Mouse (Mus musculus): ENCODE measurements around the gene Runx1. TPM values are rescaled to one million over a fixed set of nuclear protein-coding genes. Genes with fewer than 3 reads are reported as not detected.

Gene Runx1
- polyA plus RNA-seq, 1 experiment from 2014 or later: 4.2 TPM

- Histone ChIP-seq H3K4me2 (ENCODE audit: low read depth, low read length) (no peak overlapping the region), H3K27ac (replicated peaks; ENCODE audit: low read depth, low read length) (no peak overlapping the region), H3K9ac (replicated peaks; ENCODE audit: low read length) (no peak overlapping the region), H3K4me3 (ENCODE audit: low read depth, low read length) (no peak overlapping the region), H3K4me1 (ENCODE audit: control insufficient read depth, insufficient read depth, low read length) (peaks cover 5% of the 10 kb centered on the region; the same call in 1 of the 2 replicates), H3K27me3 (ENCODE audit: control insufficient read depth, insufficient read depth, low read length) (no peaks in the 10 kb centered on the region), H3K36me3 (replicated peaks; ENCODE audit: control insufficient read depth, insufficient read depth, low read depth, low read length) (no peaks in the 10 kb centered on the region), H3K9me3 (replicated peaks; ENCODE audit: control insufficient read depth, low read length) (no peaks in the 10 kb centered on the region)
- DNase-seq (ENCODE audit: low spot score) (no peak), ATAC-seq (replicated peaks; ENCODE audit: insufficient number of reproducible peaks, low FRiP score, low TSS enrichment, low read depth) (no peak)
- 26% methylated on average over 6 of the region's 6 CpGs for WGBS
Measured at GRCm38 (mm10) chr16:92631637-92632036, 194.3 kb downstream of the Runx1 start.

GRCm38 (mm10) chr16:92630950-92631349, 195.0 kb downstream of the Runx1 start:
- Histone ChIP-seq H3K9me3 (replicated peaks; ENCODE audit: control insufficient read depth, low read length) (no peaks in the 10 kb centered on the region), H3K27me3 (ENCODE audit: control insufficient read depth, insufficient read depth, low read length) (no peaks in the 10 kb centered on the region), H3K4me1 (ENCODE audit: control insufficient read depth, insufficient read depth, low read length) (peaks cover 5% of the 10 kb centered on the region; the same call in 1 of the 2 replicates), H3K4me2 (ENCODE audit: low read depth, low read length) (no peak overlapping the region), H3K36me3 (replicated peaks; ENCODE audit: control insufficient read depth, insufficient read depth, low read depth, low read length) (no peaks in the 10 kb centered on the region), H3K4me3 (ENCODE audit: low read depth, low read length) (no peak overlapping the region), H3K9ac (replicated peaks; ENCODE audit: low read length) (no peak overlapping the region), H3K27ac (replicated peaks; ENCODE audit: low read depth, low read length) (no peak overlapping the region)
- no peak for ATAC-seq (replicated peaks; ENCODE audit: insufficient number of reproducible peaks, low FRiP score, low TSS enrichment, low read depth)
- 53% methylated on average over 5 of the region's 5 CpGs for WGBS
- no peak for DNase-seq (ENCODE audit: low spot score)

GRCm38 (mm10) chr16:92629829-92630228, 196.1 kb downstream of the Runx1 start:
- no peaks in the 10 kb centered on the region for H3K36me3 ChIP-seq (replicated peaks; ENCODE audit: control insufficient read depth, insufficient read depth, low read depth, low read length)
- no peaks in the 10 kb centered on the region for H3K27me3 ChIP-seq (ENCODE audit: control insufficient read depth, insufficient read depth, low read length)
- 95% methylated on average over 7 of the region's 7 CpGs for WGBS
- no peaks in the 10 kb centered on the region for H3K9me3 ChIP-seq (replicated peaks; ENCODE audit: control insufficient read depth, low read length)
- H3K9ac ChIP-seq (replicated peaks; ENCODE audit: low read length): no peak overlapping the region
- H3K4me1 ChIP-seq (ENCODE audit: control insufficient read depth, insufficient read depth, low read length): peaks cover 5% of the 10 kb centered on the region; the same call in 1 of the 2 replicates
- no peak overlapping the region for H3K4me3 ChIP-seq (ENCODE audit: low read depth, low read length)
- ATAC-seq (replicated peaks; ENCODE audit: insufficient number of reproducible peaks, low FRiP score, low TSS enrichment, low read depth) (no peak), DNase-seq (ENCODE audit: low spot score) (no peak)
- H3K27ac ChIP-seq (replicated peaks; ENCODE audit: low read depth, low read length): no peak overlapping the region
- H3K4me2 ChIP-seq (ENCODE audit: low read depth, low read length): no peak overlapping the region

- Histone ChIP-seq H3K4me2 (ENCODE audit: low read depth, low read length) (no peak overlapping the region), H3K9me3 (replicated peaks; ENCODE audit: control insufficient read depth, low read length) (no peaks in the 10 kb centered on the region), H3K4me1 (ENCODE audit: control insufficient read depth, insufficient read depth, low read length) (peaks cover 3% of the 10 kb centered on the region; the same call in 1 of the 2 replicates), H3K36me3 (replicated peaks; ENCODE audit: control insufficient read depth, insufficient read depth, low read depth, low read length) (no peaks in the 10 kb centered on the region), H3K27me3 (ENCODE audit: control insufficient read depth, insufficient read depth, low read length) (no peaks in the 10 kb centered on the region), H3K9ac (replicated peaks; ENCODE audit: low read length) (no peak overlapping the region), H3K27ac (replicated peaks; ENCODE audit: low read depth, low read length) (no peak overlapping the region), H3K4me3 (ENCODE audit: low read depth, low read length) (no peak overlapping the region)
- DNase-seq (ENCODE audit: low spot score): peak; percentile 79
- WGBS: 7% methylated on average over 6 of the region's 6 CpGs
- ATAC-seq (replicated peaks; ENCODE audit: insufficient number of reproducible peaks, low FRiP score, low TSS enrichment, low read depth): no peak
Measured at GRCm38 (mm10) chr16:92627262-92627661, 198.7 kb downstream of the Runx1 start.

GRCm38 (mm10) chr16:92623953-92624352, 202.0 kb downstream of the Runx1 start:
- DNase-seq (ENCODE audit: low spot score) (no peak), ATAC-seq (replicated peaks; ENCODE audit: insufficient number of reproducible peaks, low FRiP score, low TSS enrichment, low read depth) (no peak)
- 85% methylated on average over 11 of the region's 11 CpGs for WGBS
- Histone ChIP-seq H3K4me2 (ENCODE audit: low read depth, low read length) (no peak overlapping the region), H3K27ac (replicated peaks; ENCODE audit: low read depth, low read length) (no peak overlapping the region), H3K9me3 (replicated peaks; ENCODE audit: control insufficient read depth, low read length) (no peaks in the 10 kb centered on the region), H3K9ac (replicated peaks; ENCODE audit: low read length) (no peak overlapping the region), H3K4me1 (ENCODE audit: control insufficient read depth, insufficient read depth, low read length) (no peaks in the 10 kb centered on the region; the same call in 1 of the 2 replicates), H3K4me3 (ENCODE audit: low read depth, low read length) (no peak overlapping the region), H3K36me3 (replicated peaks; ENCODE audit: control insufficient read depth, insufficient read depth, low read depth, low read length) (no peaks in the 10 kb centered on the region), H3K27me3 (ENCODE audit: control insufficient read depth, insufficient read depth, low read length) (no peaks in the 10 kb centered on the region)

GRCm38 (mm10) chr16:92621859-92622258, 204.1 kb downstream of the Runx1 start:
- H3K36me3 ChIP-seq (replicated peaks; ENCODE audit: control insufficient read depth, insufficient read depth, low read depth, low read length): no peaks in the 10 kb centered on the region
- DNase-seq (ENCODE audit: low spot score) (no peak), ATAC-seq (replicated peaks; ENCODE audit: insufficient number of reproducible peaks, low FRiP score, low TSS enrichment, low read depth) (no peak)
- no peaks in the 10 kb centered on the region; the same call in 1 of the 2 replicates for H3K4me1 ChIP-seq (ENCODE audit: control insufficient read depth, insufficient read depth, low read length)
- no peak overlapping the region for H3K4me2 ChIP-seq (ENCODE audit: low read depth, low read length)
- no peak overlapping the region for H3K4me3 ChIP-seq (ENCODE audit: low read depth, low read length)
- WGBS: 61% methylated on average over 8 of the region's 8 CpGs
- no peaks in the 10 kb centered on the region for H3K27me3 ChIP-seq (ENCODE audit: control insufficient read depth, insufficient read depth, low read length)
- no peaks in the 10 kb centered on the region for H3K9me3 ChIP-seq (replicated peaks; ENCODE audit: control insufficient read depth, low read length)
- H3K9ac ChIP-seq (replicated peaks; ENCODE audit: low read length): no peak overlapping the region
- H3K27ac ChIP-seq (replicated peaks; ENCODE audit: low read depth, low read length): no peak overlapping the region

- no peaks in the 10 kb centered on the region for H3K27me3 ChIP-seq (ENCODE audit: control insufficient read depth, insufficient read depth, low read length)
- no peaks in the 10 kb centered on the region for H3K4me1 ChIP-seq (ENCODE audit: control insufficient read depth, insufficient read depth, low read length)
- H3K9ac ChIP-seq (replicated peaks; ENCODE audit: low read length): no peak overlapping the region
- H3K36me3 ChIP-seq (replicated peaks; ENCODE audit: control insufficient read depth, insufficient read depth, low read depth, low read length): no peaks in the 10 kb centered on the region
- no peaks in the 10 kb centered on the region for H3K9me3 ChIP-seq (replicated peaks; ENCODE audit: control insufficient read depth, low read length)
- no peak overlapping the region for H3K4me2 ChIP-seq (ENCODE audit: low read depth, low read length)
- no peak overlapping the region for H3K4me3 ChIP-seq (ENCODE audit: low read depth, low read length)
- no peak for DNase-seq (ENCODE audit: low spot score)
- ATAC-seq (replicated peaks; ENCODE audit: insufficient number of reproducible peaks, low FRiP score, low TSS enrichment, low read depth): no peak
- H3K27ac ChIP-seq (replicated peaks; ENCODE audit: low read depth, low read length): no peak overlapping the region
- 55% methylated on average over 10 of the region's 10 CpGs for WGBS
Measured at GRCm38 (mm10) chr16:92620841-92621518, 205.0 kb downstream of the Runx1 start.

GRCm38 (mm10) chr16:92616839-92617238, 209.1 kb downstream of the Runx1 start:
- WGBS: 84% methylated on average over 2 of the region's 2 CpGs
- ATAC-seq (replicated peaks; ENCODE audit: insufficient number of reproducible peaks, low FRiP score, low TSS enrichment, low read depth): no peak
- H3K4me3 ChIP-seq (ENCODE audit: low read depth, low read length): no peak overlapping the region
- H3K4me1 ChIP-seq (ENCODE audit: control insufficient read depth, insufficient read depth, low read length): no peaks in the 10 kb centered on the region
- H3K36me3 ChIP-seq (replicated peaks; ENCODE audit: control insufficient read depth, insufficient read depth, low read depth, low read length): no peaks in the 10 kb centered on the region
- H3K9me3 ChIP-seq (replicated peaks; ENCODE audit: control insufficient read depth, low read length): no peaks in the 10 kb centered on the region
- H3K27me3 ChIP-seq (ENCODE audit: control insufficient read depth, insufficient read depth, low read length): no peaks in the 10 kb centered on the region; the same call in 1 of the 2 replicates
- DNase-seq (ENCODE audit: low spot score): no peak
- H3K27ac ChIP-seq (replicated peaks; ENCODE audit: low read depth, low read length): no peak overlapping the region
- H3K4me2 ChIP-seq (ENCODE audit: low read depth, low read length): no peak overlapping the region
- no peak overlapping the region for H3K9ac ChIP-seq (replicated peaks; ENCODE audit: low read length)
